Mouse (Mus musculus): Measurements from ENCODE around the gene Obsl1.

Gene Obsl1

DNA sequence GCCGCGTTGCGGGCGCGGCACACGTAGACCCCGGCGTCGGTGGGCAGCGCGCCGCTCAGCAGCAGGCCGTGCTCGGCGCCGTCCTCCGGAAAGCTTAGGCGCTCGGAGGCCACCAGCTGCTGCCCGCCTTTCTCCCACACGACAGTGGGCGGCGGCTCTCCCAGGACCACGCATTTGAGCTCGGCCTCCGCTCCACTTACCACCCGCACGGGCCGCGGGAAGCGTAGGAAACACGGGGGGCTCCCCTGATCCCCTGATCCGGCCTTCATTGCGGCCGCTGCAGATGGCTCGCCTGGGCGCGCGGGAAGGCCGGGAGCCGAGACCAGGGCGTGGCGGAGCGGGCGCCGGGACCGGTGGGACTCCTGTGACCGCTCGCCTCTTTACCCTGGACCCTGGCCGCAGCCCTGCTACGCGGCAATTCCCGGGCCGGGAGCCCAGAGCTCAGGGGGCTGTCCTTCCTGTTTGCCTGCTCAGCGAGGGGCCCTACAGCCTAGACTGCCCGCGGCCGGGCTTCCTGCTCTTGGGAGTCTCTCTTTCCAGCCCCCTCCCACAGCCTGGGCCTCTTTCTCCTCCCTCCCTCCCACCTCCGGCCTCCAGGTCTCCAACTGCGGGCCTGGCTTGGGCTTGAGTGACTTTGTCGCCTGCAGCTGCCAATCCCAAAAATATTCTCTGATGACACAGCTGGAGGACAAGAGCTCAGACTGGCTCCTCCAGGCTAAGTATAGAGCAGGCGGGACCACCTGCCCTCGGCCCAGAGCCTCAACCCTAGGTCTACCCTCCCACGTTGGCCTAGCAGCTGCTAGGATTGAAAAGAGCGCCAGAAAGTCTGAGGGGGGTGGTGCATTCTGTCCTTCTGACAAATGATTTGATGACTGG is at the start of gene Obsl1:
Obsl1 (minus strand) TSS at position 497 of the 876 bp plus-strand sequence.
- DNase-seq (ENCODE audit: low read depth) = peak; percentile 88

DNA sequence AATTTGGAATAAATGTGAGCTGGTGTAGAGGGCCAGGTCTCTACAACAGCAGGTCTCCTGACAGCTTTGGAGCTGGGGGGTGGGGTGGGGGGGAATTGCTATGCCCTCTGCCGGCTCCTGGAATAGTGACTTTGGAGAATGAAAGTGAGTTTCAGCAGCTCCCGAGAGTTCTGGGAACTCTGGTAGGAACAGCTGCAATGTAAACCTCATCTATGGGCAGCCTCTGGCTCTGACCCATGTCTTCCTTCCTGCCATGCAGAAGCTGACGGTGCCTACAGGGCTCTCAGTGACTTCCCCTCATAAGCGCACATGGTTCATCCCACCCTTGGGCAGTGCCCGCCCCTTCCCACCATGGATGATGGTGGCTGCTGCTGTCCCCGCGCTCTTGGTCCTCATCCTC is 49.4 kb upstream of the Obsl1 start:
- DNase-seq (ENCODE audit: low read depth) = no peak

DNA sequence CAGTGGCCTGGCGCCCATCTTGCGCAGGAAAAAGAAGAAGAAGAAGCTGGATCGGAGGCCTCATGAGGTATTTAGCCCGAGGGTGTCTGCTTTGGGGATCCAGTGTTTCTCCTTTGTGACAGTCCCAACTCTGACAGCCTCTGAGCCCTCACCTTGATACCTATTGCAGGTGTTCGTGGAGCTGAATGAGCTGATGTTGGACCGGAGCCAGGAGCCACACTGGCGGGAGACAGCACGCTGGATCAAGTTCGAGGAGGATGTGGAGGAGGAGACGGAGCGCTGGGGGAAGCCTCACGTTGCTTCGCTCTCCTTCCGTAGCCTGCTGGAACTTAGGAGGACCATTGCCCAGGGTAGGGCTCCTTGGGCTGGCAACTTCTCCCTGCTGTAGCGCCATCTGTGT is 44.3 kb upstream of the Obsl1 start:
- DNase-seq (ENCODE audit: low read depth) = no peak

DNA sequence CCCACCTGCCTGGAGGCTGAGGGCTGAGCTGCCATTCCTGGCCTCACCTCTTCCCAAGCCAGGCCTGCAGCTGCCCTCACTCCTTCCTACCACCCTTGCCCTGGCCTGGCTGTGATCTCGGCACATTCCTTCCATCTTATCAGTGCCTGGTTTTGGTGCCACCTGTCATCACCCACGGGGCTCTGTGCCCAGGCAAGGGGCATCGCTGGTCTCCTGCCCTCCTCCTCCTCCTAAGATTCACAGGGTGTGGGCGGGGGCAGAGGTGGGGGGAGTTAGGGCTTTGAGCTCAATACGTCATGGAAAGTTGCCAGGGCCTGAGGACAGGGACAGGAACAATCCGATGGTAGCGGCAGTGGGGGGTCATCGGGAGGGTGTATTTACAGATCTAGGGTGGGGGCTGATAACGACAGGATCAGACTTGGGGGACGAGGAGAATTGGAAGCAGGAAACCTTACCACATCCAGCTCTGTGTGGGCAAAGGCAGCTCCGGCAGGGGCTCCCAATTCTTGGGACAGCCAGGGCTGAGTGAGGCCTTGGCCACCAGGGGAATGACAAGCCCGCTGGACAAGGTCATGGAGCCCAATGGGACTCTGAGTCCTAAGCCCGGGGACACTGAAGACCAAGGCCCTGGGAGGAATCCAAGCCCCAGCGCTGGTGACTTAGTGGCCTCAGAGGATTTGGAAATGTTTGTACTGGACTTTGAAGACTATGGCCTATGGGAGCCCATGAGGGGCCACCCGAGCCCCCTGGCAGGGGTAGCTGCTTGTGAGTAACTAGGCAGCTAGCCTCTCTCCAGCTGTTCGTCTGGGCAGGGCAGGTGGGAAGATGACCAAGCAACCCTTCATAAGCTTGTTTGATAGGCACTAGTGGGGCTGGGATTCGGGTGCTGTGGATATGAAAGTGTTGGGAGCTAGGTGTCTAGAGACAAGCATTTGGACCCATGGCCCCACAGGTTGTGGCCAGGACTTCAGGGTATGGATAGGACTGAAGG is 43.3 kb upstream of the Obsl1 start:
- no peak for DNase-seq (ENCODE audit: low read depth)

DNA sequence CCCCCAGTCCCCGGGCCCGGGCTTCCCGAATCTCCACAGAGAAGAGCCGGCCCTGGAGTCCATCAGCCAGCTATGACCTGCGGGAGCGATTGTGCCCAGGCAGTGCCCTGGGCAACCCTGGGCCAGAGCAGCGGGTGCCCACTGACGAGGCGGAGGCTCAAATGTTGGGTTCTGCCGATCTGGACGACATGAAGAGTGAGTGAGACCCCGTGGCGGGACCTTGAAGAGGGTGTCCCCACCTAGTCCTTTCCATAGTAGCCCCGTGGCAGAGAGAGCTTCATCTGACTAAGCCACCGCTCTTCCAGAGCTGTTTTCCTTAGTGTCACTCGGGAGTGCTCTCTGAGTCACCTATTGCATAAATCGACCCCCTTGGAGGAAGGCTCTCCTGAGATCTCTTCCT is 42.6 kb upstream of the Obsl1 start:
- DNase-seq (ENCODE audit: low read depth) = no peak

DNA sequence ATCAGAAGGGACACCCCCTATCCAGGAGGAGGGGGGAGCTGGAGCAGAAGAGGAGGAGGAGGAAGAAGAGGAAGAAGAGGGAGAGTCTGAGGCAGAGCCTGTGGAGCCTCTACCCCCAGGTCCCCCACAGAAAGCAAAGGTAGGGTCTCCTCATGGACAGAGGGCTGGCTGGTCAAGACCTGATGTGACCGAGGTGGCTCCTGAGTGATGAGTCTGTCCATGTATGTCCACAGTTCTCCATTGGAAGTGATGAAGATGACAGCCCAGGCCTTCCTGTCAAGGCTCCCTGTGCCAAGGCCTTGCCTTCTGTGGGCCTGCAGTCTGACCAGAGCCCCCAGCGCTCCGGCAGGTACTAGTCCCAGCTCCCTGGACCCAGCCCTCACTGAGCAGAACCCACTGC is 41.8 kb upstream of the Obsl1 start:
- no peak for DNase-seq (ENCODE audit: low read depth)

DNA sequence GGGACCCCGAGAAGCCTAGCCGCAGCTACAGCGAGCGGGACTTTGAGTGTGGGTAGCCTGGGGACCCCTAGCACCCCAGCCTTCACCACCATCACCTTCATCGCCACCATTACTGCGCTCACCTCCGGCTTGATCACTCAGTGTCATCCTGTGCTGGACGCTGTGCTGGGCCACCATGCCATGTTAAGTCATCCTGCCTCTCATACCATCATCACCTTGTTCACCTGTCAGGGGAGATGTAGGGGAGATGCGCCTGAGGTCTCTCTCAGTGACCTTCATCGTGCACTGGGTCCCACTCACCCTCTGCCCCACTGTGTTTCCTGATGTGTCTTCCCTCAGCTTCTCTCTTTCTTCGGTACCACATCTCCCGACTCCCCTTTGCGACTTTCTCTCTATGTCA is 41.1 kb upstream of the Obsl1 start:
- DNase-seq (ENCODE audit: low read depth) = no peak

DNA sequence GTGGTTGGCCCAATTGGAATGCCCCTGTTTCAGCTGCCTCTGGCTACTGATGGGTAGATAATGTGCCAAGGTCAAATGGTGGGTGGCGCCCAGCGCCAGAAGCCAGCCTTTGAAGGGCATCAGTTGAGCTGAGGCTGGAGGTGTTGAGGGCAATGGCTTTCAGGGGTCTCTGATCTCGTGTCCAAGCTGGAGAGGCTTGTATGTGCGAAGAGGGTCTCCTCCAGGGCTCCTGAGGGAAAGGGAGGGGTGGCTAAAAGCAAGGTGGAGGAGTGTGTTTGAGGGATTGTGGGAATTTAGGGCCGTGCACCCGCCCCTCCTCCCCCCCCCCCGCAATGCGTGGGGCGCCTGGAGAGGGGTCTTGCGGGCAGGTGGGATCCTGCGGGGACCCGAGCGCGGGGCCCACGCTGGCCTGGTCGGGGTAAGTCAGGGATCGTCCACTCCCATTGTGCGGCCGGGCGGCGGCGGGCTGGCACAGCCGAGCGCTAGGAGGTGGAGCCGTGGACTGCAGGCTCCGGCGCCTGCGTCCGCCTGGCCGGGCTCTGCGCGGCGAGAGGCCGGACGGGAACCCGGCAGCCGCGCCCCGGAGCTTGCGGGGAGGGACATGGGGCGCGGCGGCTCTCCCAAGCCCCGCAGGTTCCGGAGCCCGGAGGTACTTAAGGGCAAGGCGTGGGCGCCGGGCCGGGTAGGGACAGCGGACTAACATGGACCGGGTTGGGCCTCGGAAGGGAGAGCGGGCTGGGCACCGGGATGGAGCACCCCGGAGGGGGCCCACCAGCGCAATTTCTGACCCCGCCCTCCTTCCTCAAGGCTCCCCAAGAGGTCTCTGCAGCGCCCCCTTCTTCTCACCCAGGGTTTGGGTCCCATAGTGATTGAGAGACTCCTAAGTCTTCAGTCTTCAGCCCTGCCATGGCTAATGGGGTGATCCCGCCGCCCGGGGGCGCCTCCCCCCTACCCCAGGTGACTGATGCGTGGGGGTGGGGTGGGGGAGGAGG is 40.0 kb upstream of the Obsl1 start, which contains the start of gene Slc4a3:
Slc4a3 (plus strand) TSS at position 302 of the 992 bp plus-strand sequence.
- DNase-seq (ENCODE audit: low read depth) = peak; percentile 87

DNA sequence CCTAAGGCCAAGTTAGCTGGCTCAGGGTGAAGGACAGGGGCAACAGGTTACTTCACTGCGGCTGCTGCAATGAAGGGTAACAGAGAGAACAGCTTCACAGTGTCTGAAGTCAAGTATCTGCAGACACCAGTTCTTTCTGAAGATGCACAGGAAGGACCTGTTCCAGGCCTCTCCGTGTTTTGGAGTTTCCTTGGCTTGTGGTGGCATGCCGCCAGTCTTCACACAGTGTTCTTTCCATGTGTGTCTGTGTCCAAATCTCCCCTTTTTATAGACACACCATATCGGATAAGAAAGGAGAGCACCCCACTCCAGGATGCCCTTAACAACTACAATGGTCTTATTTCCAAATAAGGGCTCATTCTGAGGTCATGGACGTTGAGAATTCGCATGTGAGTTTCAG is 38.1 kb upstream of the Obsl1 start:
- DNase-seq (ENCODE audit: low read depth) = no peak

DNA sequence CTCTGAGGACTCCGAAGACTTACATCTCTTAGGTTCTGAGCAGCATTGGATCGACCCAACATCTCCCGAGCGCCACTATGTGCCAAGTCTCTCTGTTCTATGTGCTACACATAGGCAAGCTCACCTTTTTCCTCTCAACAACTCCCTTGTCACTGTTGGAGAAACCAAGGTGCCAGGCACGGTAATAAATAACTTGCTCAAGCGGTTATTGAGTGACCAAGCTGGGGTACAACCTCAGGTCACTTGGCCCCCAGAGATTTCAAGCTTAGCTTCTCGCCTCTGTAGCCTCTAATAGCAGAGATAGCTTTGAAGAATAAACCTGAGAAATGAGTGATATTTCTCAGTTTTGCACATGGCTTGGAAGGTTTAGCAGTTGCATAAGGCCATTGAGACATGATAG is 35.2 kb upstream of the Obsl1 start:
- no peak for DNase-seq (ENCODE audit: low read depth)

DNA sequence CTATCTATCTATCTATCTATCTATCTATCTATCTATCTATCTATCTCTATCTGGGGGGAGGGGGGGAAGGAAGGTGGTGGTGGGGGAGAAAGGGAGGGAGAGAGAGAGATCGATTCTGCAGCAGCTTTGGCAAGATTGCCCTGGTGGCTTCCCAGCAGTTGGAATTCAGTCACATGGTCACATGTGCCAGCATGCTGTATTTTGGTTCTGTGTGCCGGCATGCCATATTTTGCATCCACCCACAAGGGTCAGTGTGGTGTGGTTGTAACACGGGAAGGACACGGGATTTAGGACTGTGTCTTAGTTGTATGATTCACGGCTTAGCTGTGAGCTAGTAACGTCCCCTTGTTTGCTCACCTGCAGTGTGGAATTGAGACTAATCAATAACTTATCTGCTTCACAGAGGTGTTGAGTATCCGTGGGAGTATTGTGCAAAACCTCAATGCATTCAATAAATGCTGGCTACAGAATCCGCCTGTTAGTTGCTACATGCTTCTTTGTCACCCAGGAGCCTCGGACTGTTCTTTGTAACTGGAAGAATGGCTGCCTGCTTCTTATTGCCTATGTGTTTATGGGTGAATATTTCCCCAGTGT is 32.4 kb upstream of the Obsl1 start:
- DNase-seq (ENCODE audit: low read depth) = no peak

DNA sequence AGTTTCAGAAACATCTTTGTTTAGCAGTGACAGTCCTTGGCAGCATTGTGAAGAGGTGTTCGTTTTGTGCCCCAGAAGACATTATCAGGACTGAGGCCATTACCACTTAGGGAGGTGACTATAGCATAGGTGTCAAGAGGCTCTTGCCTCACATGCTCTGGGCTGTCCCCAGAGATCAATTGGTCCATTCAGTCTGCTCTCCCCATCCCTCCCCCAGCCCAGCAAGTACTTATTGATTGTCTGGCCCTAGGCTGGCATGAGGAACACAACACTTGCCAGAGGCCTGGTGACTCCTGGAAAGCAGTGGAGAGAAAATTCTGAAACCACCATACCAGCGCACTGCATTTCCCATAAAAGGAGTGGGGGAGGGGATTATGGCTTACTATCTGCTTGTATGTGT is 31.3 kb upstream of the Obsl1 start:
- no peak for DNase-seq (ENCODE audit: low read depth)

DNA sequence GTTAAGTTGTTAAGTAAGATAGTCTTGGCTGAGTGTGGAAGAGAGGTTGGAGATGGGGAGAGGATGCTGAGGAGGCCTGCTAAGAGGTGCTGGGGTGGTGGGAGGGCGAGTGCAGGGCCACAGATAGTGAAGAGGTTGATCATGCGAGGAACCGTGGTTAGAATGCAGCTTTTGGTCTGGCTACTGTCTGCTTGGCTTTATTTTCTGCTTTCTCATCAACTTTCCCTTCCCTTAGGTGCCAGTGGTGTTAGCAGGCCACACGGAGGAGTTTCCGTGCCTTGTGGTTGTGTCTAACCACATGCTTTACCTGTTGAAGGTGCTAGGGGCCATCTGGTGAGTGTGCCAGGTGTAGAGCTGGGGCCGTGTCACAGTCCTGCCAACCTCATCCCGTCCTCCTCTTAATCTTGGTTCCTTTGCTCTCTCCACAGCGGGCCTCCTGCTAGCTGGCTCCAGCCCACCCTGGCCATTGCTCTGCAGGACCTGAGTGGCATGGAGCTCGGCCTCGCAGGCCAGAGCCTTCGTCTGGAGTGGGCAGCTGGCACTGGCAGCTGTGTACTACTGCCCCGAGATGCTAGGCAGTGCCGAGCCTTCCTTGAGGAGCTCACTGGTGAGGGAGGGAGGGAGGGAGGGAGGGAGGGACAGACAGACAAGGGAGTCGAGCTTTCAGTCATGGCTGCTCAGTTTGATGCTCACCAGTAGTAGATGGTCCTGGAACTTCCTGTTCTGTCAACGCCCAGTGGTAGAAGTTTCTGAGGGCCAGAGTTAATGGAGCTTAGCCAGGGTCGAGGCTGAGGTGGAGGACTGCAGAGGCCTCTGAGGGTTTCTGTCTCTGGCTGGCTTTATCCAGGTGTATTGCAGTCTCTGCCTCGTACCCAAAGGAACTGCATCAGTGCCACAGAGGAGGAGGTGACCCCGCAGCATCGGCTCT is 27.3 kb upstream of the Obsl1 start:
- no peak for DNase-seq (ENCODE audit: low read depth)

DNA sequence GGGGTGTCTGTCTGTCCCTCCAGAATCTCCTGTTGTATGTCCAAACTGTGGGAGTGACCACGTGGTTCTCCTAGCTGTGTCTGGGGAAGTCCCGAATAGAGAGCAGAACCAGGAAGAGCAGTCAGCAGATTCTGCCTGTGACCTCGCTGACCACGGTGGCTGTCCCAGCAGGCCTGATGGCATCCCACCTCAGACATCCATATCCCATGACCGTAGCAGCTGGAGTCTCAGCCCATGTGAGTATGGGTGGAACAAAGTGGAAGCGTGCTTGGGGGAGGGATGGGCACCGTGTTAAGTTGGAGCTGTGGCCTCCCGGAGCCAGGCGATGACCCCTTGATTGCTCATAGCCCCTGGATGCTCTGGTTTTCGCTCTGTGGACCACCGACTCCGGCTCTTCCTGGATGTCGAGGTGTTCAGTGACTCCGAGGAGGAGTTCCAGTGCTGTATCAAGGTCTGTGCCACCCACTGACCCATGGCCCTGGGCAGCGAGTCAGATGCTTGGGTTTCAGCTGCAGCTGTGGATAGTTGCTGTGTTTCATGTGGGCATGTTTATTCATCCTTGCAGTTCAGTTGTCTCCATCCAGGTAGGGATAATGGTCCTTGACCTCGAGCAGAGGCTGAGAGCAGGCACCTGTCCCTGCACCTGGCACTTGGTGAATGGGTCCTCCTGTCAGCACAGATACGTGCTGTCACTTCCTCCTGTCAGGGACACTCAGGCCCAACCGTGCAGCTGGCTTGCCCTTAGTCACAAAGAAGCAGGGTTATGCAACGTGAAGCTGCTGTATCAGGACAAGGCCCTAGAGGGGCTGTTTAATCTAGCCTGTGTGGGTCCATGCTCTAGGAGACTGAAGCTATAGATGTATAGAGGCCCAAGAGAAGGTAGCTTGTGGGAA is 26.3 kb upstream of the Obsl1 start:
- no peak for DNase-seq (ENCODE audit: low read depth)

DNA sequence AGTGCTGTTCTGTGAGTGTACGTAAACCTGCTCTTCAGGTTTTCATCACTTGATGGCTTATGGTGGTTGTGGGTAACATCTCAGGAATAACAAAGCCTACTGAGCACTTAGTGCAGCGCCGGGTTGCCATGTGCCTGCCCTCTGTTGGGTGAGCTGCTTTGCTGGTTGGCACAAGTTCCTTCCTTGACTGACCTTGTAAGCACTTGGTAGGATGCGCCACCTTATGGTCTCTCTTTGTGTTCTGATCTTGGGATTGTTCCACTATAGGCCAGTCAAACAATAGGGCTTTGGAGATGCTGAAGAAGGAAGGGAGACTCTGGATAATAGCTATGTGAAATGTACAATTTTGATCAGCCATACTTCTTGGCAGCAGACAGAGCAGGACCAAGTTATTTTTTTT is 24.3 kb upstream of the Obsl1 start:
- DNase-seq (ENCODE audit: low read depth) = peak; percentile 47

DNA sequence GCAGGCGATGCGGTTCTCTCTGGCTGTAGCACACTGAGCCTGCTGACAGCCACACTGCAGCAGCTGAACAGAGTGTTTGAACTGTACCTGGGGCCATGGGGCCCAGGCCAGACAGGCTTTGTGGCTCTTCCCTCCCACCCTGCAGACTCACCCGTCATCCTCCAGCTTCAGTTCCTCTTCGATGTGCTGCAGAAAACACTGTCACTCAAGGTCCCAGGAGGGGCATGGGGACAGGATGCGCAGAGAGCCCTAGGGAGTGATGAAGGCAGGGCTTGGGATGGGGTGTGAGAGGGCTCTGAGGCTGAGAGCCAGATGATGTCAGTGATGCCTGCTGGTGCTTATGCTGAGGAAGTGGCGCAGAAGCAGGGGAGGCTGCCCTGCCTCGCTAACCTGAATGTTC is 18.4 kb upstream of the Obsl1 start:
- no peak for DNase-seq (ENCODE audit: low read depth)

DNA sequence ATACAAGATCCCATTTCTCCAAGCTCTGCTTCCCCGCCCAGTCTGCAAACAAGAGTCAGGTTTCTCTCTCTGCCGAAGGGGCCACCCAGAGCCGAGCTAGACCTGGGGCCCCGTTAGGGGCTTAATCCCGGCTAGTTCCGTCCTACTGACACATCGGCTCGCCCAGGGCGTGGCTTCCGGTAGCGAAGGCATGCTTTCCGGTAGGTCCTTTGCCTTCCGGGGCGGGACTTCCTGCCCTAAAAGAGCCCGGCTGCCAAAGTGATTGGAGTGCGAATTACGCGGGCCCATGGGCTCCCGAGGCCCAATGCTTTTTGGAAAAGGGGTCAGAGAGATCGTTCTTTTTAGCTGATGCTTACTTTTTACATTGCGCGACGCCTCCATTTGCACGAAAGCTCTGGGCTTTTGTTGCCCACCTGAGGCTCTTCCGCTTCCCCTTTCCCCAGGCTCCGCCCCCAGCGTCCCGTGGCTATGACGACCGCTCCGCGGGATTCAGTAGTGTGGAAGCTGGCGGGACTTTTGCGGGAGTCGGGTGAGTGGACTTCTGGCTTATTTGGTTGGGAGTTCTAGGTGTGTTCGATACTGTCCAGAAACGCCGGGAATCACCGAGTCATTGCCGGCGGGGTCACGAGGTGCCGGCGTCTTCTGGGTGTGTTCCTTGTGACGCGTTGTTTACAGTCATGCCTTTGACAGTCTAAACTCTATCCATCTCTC is 15.2 kb upstream of the Obsl1 start, which contains the start of gene Stk11ip:
Stk11ip (plus strand) TSS at position 209 of the 711 bp plus-strand sequence.
- DNase-seq (ENCODE audit: low read depth) = peak; percentile 99

DNA sequence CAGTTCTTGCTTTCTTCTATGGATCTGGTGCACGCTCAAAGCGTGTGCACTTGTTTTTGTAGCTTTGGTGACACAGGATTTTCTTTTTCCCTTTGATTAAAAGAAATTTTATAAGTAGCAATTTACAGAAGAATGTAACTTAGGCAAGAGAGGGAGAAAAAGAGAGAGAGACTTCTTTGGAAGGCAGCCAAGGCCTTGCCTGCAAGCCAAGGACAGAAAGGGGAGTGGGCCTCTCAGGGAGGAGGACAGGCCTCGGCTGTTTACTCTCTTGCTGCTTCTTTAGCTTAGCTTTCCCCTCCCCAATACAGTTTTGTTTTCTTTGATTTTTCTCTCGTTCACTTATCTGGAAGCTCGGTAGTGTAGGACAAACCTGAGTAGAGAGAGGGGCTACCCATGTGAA is 13.3 kb upstream of the Obsl1 start:
- no peak for DNase-seq (ENCODE audit: low read depth)
